Mouse (Mus musculus): Measurements from ENCODE around the gene Prss41.

DNA sequence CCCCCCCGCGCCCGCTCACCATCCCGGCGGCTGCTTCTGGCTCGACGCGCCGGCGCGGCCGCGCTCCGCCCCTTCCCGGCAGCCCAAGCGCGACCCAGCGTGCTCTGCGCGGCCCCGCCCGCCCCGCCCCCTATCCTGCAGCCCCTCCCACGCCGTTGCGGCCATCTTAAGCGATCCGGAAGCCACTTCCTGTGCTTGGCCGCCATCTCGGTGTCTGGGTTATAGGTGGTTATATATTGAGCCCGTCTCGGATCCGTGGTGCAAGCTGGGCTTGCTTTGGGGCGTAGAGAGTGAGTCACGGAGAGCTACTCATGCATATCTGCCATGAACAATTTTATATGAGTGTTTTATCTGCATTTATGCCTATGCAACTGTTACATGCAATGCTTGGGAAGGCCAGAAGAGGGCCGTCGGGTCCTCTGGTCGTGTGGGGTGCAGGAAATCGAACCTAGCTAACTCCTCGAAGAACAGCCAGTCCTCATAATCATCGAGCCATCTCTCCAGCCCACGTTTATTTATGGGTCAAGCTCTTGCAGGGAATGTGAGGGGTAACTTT, 14.8 kb downstream of the Prss41 start, which contains the start of gene Elob:
- TF ChIP-seq GATA1 (IDR thresholded peaks at IDR 0.05; ENCODE audit: borderline replicate concordance, low read length): no peak
- no peak for TF ChIP-seq FLI1 (IDR thresholded peaks at IDR 0.05; ENCODE audit: low read length)
